Mouse (Mus musculus) left cerebral cortex, postnatal 4 days (tissue): ENCODE measurements around the gene Rab3a. TPM values are rescaled to one million over a fixed set of nuclear protein-coding genes. Genes with fewer than 3 reads are reported as not detected.

Experiments used
- DNase-seq: peaks from one replicate; pipeline ENCODE4 v3.0.0-alpha.2; 2022
- intact Hi-C: fragments of 180-260 bp; cut with DNase I; formaldehyde crosslinking; loops from one replicate; pipeline ENCODE4 v1.15.1; 2025
- total RNA-seq, 2 experiments: library from RNA; stranded (reverse); gene quantifications; 2 replicates each; pipeline ENCODE4 v1.2.3; 2021

Gene Rab3a
- total RNA-seq, 2 experiments from 2014 or later, result 414 to 476 TPM

DNA sequence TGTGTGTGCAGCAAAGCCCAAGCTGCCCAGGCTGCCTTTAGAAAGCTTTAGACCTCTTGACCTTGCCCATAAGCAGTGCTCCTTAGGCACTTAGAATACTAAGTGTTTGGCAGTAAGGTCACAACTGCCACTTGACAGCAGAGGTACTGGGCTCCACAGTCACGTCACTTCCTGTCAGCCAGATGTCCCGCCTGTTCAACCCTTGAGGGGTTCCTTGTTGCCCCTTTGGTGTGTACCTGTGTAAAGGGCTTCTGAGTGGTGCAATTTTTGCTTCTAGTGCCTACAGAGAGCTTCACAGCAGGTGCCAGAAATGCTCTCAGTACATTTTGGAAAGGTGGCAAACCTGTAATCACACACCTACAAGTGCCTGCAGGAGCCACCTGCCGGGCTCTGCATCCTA lies 16.3 kb upstream of the Rab3a start:
- DNase-seq, result no peak
- intact Hi-C loops, result no loop called here

GRCm38 (mm10) chr8:70741661-70742060 lies 12.8 kb upstream of the Rab3a start:
- DNase-seq, result no peak
- intact Hi-C loops, result no loop called here

GRCm38 (mm10) chr8:70742176-70742575 lies 12.3 kb upstream of the Rab3a start:
- no peak for DNase-seq
- intact Hi-C loops, result no loop called here

- intact Hi-C loops, result no loop called here
- DNase-seq, result no peak
Measured at GRCm38 (mm10) chr8:70742981-70743655, 11.4 kb upstream of the Rab3a start.

DNA sequence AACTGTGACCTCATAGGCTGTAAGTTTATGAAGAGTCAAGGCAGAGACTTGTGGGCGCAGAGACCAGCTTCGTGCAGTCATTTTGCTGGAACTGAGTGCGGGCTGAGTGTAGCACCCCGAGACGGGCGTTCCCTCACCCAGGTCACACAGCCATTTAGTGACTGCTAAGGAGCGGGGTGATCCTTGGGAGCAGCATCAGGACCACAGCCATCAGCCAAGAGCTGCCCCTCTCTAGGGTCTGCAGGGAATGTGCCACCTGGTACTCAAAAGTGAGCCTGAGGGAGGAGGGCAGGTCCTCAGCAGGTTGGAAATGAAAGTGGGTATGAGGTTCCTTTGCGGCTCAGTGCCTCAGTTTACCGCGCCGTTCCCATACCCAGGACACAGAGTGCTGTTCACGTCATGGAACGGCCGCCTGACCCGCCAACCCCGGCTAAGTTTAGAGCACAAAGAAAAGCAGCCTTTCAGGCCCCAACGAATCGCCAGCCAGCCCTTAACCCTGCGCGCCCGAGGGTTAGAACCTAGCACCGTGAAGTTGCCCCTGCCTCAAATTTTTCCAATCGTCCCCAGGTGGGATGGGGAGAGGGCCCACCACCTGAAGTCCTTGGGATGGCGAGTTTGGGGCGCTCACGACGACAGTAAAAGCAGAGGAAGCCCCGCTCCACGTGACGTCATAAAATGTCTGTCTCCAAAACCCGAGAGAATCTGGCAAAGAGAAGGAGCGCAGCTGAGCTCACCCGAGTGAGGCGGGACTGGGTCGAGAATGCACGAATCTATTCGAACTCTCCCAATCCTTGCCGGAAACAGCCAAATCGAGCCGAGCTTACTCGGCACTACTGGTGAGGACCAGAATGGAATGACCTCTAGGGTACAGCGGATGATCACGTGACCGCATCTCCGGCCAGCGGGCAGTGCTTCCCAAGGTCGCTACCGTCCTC lies 10.6 kb upstream of the Rab3a start:
- intact Hi-C loops, result no loop called here
- no peak for DNase-seq

DNA sequence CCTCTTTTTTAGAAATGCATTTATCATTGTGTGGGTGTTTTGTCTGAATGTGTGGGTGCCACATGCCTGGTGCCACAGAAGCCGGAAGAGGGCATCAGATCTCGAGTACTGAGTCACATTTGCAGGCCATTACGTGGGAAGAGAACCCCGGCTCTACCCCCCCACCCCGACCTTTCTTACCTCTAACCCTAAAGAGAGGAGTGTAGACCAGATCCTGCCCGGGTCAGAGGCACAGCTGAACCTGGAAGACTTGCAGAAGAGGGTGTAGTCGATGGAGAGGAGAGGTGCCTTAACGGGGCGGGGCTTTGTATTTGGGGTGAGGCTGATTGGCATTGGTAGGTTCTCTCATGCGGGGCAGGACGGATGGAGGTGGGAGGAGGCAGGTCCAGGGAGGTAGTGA lies 9.7 kb upstream of the Rab3a start:
- DNase-seq, result no peak
- intact Hi-C loops, result no loop called here

DNA sequence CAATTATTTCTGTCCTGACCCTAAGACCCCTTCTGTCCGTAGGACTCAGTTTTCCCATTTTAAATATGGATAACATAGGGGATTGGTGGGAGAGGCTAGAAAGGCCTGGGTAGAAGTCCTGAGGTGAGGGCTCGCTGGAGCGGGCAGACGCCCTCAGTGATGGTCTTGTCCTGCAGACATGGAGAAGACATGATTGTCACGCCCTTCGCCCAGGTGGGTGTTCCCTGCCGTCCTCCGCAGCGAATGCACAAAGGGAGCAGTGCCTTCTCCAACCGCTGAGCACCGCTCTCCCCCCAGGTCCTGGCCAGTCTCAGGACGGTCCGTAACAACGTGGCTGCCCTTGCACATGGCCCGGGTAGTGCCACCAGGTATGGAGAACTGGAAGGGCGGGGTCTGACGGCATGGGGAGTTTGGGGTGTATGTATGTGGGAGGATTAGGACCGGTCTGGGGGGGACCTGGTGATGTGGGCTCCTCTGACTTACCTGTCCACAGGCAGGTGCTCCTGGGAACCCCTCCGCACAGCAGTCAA lies 8.7 kb upstream of the Rab3a start:
- intact Hi-C loops, result no loop called here
- DNase-seq, result no peak

- no peak for DNase-seq
- intact Hi-C loops, result no loop called here
Measured at GRCm38 (mm10) chr8:70746676-70747075, 7.8 kb upstream of the Rab3a start.

GRCm38 (mm10) chr8:70747211-70747890 lies 7.1 kb upstream of the Rab3a start:
- intact Hi-C loops, result no loop called here
- no peak for DNase-seq

DNA sequence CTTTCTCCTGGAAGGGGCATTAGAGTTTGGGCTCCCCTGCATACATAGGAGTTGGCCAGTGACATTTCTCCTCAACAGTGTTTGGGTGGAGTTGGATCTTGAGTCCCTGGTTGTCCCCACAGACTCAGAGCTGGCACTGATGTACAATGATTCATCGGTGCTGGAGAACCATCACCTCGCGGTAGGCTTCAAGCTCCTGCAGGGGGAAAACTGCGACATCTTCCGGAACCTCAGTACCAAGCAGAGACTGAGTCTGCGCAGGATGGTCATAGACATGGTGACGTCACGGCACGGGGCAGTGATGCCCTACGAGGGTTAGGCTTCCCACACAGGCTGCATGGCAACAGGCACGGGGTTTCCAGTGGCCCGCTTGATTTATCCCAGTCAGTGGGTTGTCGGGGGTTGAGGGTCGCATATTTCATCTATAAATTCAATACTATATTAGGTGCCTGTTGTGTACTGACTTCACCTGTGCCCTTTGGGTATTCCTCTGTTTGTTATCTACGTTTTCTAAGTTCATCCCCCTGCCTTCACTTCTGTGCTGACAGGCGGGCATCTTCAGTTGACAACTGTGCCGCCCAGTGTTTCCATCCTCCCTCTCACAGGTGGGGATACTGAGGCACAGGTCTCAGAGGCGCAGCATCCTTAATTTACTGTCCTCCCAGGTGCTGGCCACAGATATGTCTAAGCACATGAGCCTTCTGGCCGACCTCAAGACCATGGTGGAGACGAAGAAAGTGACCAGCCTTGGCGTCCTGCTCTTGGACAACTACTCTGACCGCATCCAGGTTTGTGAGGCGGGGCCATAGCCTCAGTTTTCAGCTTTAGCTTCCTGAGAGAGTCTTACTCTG lies 6.0 kb upstream of the Rab3a start:
- no peak for DNase-seq
- intact Hi-C loops, result no loop called here

GRCm38 (mm10) chr8:70749097-70749674 lies 5.3 kb upstream of the Rab3a start:
- DNase-seq, result no peak
- intact Hi-C loops, result no loop called here

GRCm38 (mm10) chr8:70750128-70750680 lies 4.3 kb upstream of the Rab3a start:
- intact Hi-C loops, result no loop called here

DNA sequence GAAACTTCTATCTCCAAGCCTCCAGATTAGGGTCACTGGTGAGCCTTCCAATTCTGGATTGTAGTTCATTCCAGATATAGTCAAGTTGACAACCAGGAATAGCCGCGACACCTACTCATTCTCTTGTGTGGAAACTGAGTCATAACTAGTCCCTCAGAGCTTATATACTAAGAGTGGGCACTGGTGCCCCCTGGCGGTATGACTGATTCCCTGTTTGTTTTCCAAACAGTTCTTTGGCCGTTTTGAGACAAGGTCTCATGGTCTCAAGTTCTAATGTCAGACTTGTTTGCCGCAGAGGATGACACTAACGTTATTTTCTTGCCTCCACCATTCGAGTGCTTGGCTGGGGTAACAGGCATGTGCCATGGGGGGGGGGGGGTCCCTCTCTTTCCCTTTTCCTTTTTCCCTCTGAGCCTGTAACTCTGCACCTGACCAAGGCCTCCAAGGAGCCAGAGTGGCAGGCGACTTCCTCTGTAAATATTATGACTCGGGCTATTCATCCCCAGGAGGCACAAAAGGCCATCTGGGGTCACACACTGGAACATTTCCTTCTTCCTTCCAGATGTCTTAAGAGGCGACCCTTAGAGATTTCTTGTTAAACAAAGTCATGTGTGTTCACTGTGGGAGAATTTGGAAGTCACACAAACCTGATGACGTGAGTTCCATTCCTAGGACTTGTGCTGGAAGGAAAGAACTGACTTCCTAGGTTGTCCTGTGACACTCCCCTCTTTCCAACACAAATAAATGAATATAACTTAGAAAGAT lies 2.3 kb upstream of the Rab3a start:
- DNase-seq, result peak; percentile 79
- intact Hi-C loops, result loop anchor here (2.0 kb wide), 1 partner anchor 31 kb away; no protein-coding TSS in a partner anchor

More at GRCm38 (mm10) chr8:70750128-70750680, 4.3 kb upstream of the Rab3a start:
- DNase-seq, result no peak

DNA sequence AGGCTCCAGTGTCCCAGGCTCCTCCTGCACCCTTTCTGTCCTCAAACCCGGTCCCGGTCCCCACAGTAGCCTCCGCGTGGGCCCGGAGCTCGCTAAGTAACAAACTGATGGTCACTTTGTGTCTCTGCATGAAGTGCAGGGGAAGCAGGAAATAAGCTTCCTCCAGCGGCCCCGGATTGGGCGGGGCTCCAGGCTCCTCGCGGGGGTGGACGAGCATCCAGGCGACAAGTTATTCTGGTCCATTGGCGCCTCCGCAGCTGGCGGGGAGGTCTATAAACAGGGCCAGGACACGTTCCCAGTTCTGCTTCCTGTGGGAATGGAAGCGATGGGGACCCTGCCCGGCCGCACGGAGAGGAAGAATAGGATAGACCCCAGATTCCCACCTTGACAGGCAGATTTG lies 1.3 kb upstream of the Rab3a start:
- DNase-seq, result peak; percentile 73
- intact Hi-C loops, result loop anchor here (2.0 kb wide), 1 partner anchor 32 kb away; no protein-coding TSS in a partner anchor

GRCm38 (mm10) chr8:70754871-70755660 lies 587 bp downstream of the Rab3a start:
- intact Hi-C loops, result no loop called here
- peak; percentile 81 for DNase-seq

- intact Hi-C loops, result no loop called here
- DNase-seq, result peak; percentile 12
Measured at GRCm38 (mm10) chr8:70755661-70756475, 1.4 kb downstream of the Rab3a start.

DNA sequence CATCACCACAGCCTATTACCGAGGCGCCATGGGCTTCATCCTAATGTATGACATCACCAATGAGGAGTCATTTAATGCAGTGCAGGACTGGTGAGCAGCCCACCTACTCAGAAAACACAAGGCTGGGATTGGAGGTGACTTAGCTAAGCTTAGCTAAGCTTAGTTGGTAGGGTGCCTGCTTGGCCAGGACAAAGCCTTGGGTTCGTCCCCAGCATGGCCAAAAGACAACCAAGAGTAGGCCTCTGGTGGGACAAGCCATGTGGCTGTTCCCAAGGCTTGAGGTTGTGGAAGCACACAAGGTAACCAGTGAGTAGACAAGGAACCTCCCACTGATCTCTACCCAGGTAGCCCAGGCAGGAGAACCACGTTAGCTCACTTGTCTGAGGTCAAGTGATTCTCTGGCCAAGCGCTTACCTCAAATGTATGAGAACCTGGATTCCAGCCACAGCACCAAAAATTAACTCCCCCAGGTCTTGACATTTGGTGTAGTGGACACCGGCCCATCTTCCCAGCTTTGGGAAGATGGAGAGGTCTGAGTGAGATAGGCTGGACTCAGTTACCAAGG lies 2.1 kb downstream of the Rab3a start:
- intact Hi-C loops, result no loop called here

More for the DNA sequence above, 2.1 kb downstream of the Rab3a start:
- DNase-seq, result no peak
